ENCODE assay signal across 8 mouse cellular contexts in genomic region chr1:133181072-133182015, GRCm38 (mm10). TPM values are rescaled to one million over a fixed set of nuclear protein-coding genes. Genes with fewer than 3 reads are reported as not detected.
DNase-seq lines count a peak whose midpoint lies in the region; ATAC-seq lines count a peak whose summit lies in the region.

No protein-coding gene starts in this region.

- H3K27me3 ChIP-seq in hindbrain, embryonic 13.5 days: no peaks in the 10 kb centered on the region

- H3K27ac ChIP-seq in hindbrain, embryonic 13.5 days: peak overlapping the region; percentile 99

- DNase-seq in R1 (ENCODE audit: low read depth, low spot score): peak; percentile 74
- peak; percentile 91 to 95 for DNase-seq in cerebellum, postnatal 10 days
- DNase-seq in frontal cortex, postnatal 25 days (ENCODE audit: low spot score in 2 of 2): peak; percentile 62 to 65
- DNase-seq in layer of hippocampus, postnatal 36 days: peak; percentile 76 to 81
- peak; percentile 77 for DNase-seq in lung, postnatal 14 days
- DNase-seq in right cerebral cortex, adult 2 months (ENCODE audit: low spot score in 2 of 2): peak; percentile 81 to 85

- H3K4me3 ChIP-seq in hindbrain, embryonic 13.5 days: peak overlapping the region; percentile 61

- H3K4me2 ChIP-seq in hindbrain, embryonic 13.5 days: peak overlapping the region; percentile 77

- no peaks in the 10 kb centered on the region for H3K36me3 ChIP-seq in hindbrain, embryonic 13.5 days

- peak; percentile 84 for ATAC-seq in hindbrain, embryonic 13.5 days (ENCODE audit: low FRiP score)
- ATAC-seq in erythroblast, adult 5-6 weeks (replicated peaks; ENCODE audit: low FRiP score, poor library complexity, severe bottlenecking): no peak

- no peaks in the 10 kb centered on the region for H3K9me3 ChIP-seq in hindbrain, embryonic 13.5 days

- H3K9ac ChIP-seq in hindbrain, embryonic 13.5 days: peak overlapping the region; percentile 92

- peaks cover 62% of the 10 kb centered on the region for H3K4me1 ChIP-seq in hindbrain, embryonic 13.5 days (replicated peaks)

- 0% methylated on average over 31 of the region's 31 CpGs for WGBS in hindbrain, embryonic 13.5 days

RNA-seq across cellular contexts. Expression of gene Plekha6, which starts 17.3 kb away (rescaled TPM):
- 20.4 and 20.7 TPM in 2 replicates for polyA plus RNA-seq in hindbrain, embryonic 13.5 days (2015; fragmentation: Nextera tagmentation; extraction: Ambion mirVana)
- 10 to 100 TPM; 48.4 to 51.8 TPM for total RNA-seq in layer of hippocampus, postnatal 36 days (2021)
- 0.63 TPM in 1 of 2 replicates, not detected in the other for total RNA-seq in erythroblast, adult 5-6 weeks (2015; ENCODE audit: low replicate concordance)
- 0.68 and 0.98 TPM in 2 replicates for total RNA-seq in erythroblast, adult 5-6 weeks (2017; ENCODE audit: low replicate concordance)

RNA-seq across cellular contexts. Expression of gene Ppp1r15b, which starts 50.4 kb away (rescaled TPM):
- 29.2 TPM in 2 replicates for polyA plus RNA-seq in hindbrain, embryonic 13.5 days (2015; fragmentation: Nextera tagmentation; extraction: Ambion mirVana)
- 10 to 100 TPM; 42.5 to 44.2 TPM for total RNA-seq in layer of hippocampus, postnatal 36 days (2021)
- 37.1 and 44.3 TPM in 2 replicates for total RNA-seq in erythroblast, adult 5-6 weeks (2015; ENCODE audit: low replicate concordance)
- 72.2 and 83.8 TPM in 2 replicates for total RNA-seq in erythroblast, adult 5-6 weeks (2017; ENCODE audit: low replicate concordance)

Comparison
In these comparisons a context has a peak if more than half of its experiments do, and no peak if none do; other contexts are left out.
1. RNA of gene Plekha6, which starts 17.3 kb away (total RNA-seq): 48.4 to 51.8 TPM in layer of hippocampus, postnatal 36 days; 0.63 to 0.98 TPM in erythroblast, adult 5-6 weeks; every median in the first group is over 10 times any median in the second.
2. Peak in every context shown above with its lines, with median percentiles within 50 percentile points of each other: DNase-seq.